Mouse (Mus musculus): Measurements from ENCODE around the gene Stx1a. TPM values are rescaled to one million over a fixed set of nuclear protein-coding genes. Genes with fewer than 3 reads are reported as not detected.
A peak's percentile ranks its signal among the peaks of the same experiment; 100 is the strongest.

Stx1a gene
- polyA plus RNA-seq, 1 experiment from 2014 or later = 132 TPM

- no peak overlapping the region for H3K4me3 ChIP-seq (ENCODE audit: low read depth, low read length)
- no peak for ATAC-seq (ENCODE audit: low read depth)
Observed at GRCm38 (mm10) chr5:135011809-135012613, 11.3 kb upstream of the Stx1a start.

GRCm38 (mm10) chr5:135012671-135013441 lies 10.4 kb upstream of the Stx1a start:
- WGBS = 4% methylated on average over 14 of the region's 16 CpGs
- Histone ChIP-seq H3K4me2 (ENCODE audit: low read depth, low read length) (no peak overlapping the region; the same call in 1 of the 2 replicates), H3K4me1 (ENCODE audit: control insufficient read depth, insufficient read depth, low read length) (peaks cover 8% of the 10 kb centered on the region; the same call in 1 of the 2 replicates), H3K27ac (ENCODE audit: low read depth, low read length) (no peak overlapping the region), H3K36me3 (ENCODE audit: control insufficient read depth, insufficient read depth, low read length) (no peaks in the 10 kb centered on the region), H3K27me3 (ENCODE audit: control insufficient read depth, insufficient read depth, low read length) (no peaks in the 10 kb centered on the region), H3K9ac (replicated peaks; ENCODE audit: low read depth, low read length) (no peak overlapping the region), H3K4me3 (ENCODE audit: low read depth, low read length) (no peak overlapping the region), H3K9me3 (ENCODE audit: control insufficient read depth, low read length) (no peaks in the 10 kb centered on the region)
- ATAC-seq (ENCODE audit: low read depth) = no peak

More at GRCm38 (mm10) chr5:135011809-135012613, 11.3 kb upstream of the Stx1a start:
- Histone ChIP-seq H3K27ac (ENCODE audit: low read depth, low read length) (no peak overlapping the region), H3K9me3 (ENCODE audit: control insufficient read depth, low read length) (no peaks in the 10 kb centered on the region), H3K4me2 (ENCODE audit: low read depth, low read length) (peak overlapping the region; percentile 19; the same call in 1 of the 2 replicates), H3K9ac (replicated peaks; ENCODE audit: low read depth, low read length) (0 out of 2 replicates have a peak overlapping the region, but pooled peaks have one; percentile 2), H3K4me1 (ENCODE audit: control insufficient read depth, insufficient read depth, low read length) (peaks cover 8% of the 10 kb centered on the region; the same call in 1 of the 2 replicates), H3K36me3 (ENCODE audit: control insufficient read depth, insufficient read depth, low read length) (no peaks in the 10 kb centered on the region), H3K27me3 (ENCODE audit: control insufficient read depth, insufficient read depth, low read length) (no peaks in the 10 kb centered on the region)
- 30% methylated on average over 26 of the region's 26 CpGs for WGBS

GRCm38 (mm10) chr5:135015497-135015896 lies 7.8 kb upstream of the Stx1a start:
- H3K27me3 ChIP-seq (ENCODE audit: control insufficient read depth, insufficient read depth, low read length) = no peaks in the 10 kb centered on the region
- no peaks in the 10 kb centered on the region for H3K36me3 ChIP-seq (ENCODE audit: control insufficient read depth, insufficient read depth, low read length)
- no peak overlapping the region for H3K9ac ChIP-seq (replicated peaks; ENCODE audit: low read depth, low read length)
- no peaks in the 10 kb centered on the region for H3K9me3 ChIP-seq (ENCODE audit: control insufficient read depth, low read length)
- ATAC-seq (ENCODE audit: low read depth) = no peak
- no peak overlapping the region for H3K4me2 ChIP-seq (ENCODE audit: low read depth, low read length)
- peaks cover 3% of the 10 kb centered on the region; the same call in 1 of the 2 replicates for H3K4me1 ChIP-seq (ENCODE audit: control insufficient read depth, insufficient read depth, low read length)
- 16% methylated on average over 7 of the region's 7 CpGs for WGBS
- H3K4me3 ChIP-seq (ENCODE audit: low read depth, low read length) = no peak overlapping the region
- no peak overlapping the region for H3K27ac ChIP-seq (ENCODE audit: low read depth, low read length)

- no peak for ATAC-seq (ENCODE audit: low read depth)
- no peak overlapping the region for H3K27ac ChIP-seq (ENCODE audit: low read depth, low read length)
- 57% methylated on average over 4 of the region's 4 CpGs for WGBS
Observed at GRCm38 (mm10) chr5:135016224-135016759, 7.0 kb upstream of the Stx1a start.

GRCm38 (mm10) chr5:135021814-135022213 lies 1.5 kb upstream of the Stx1a start:
- ATAC-seq (ENCODE audit: low read depth) = peak; percentile 59; the same call in 1 of the 2 replicates
- Histone ChIP-seq H3K4me3 (ENCODE audit: low read depth, low read length) (no peak overlapping the region), H3K9ac (replicated peaks; ENCODE audit: low read depth, low read length) (no peak overlapping the region), H3K36me3 (ENCODE audit: control insufficient read depth, insufficient read depth, low read length) (no peaks in the 10 kb centered on the region), H3K4me2 (ENCODE audit: low read depth, low read length) (no peak overlapping the region), H3K4me1 (ENCODE audit: control insufficient read depth, insufficient read depth, low read length) (peaks cover 4% of the 10 kb centered on the region; the same call in 1 of the 2 replicates), H3K27me3 (ENCODE audit: control insufficient read depth, insufficient read depth, low read length) (no peaks in the 10 kb centered on the region), H3K9me3 (ENCODE audit: control insufficient read depth, low read length) (no peaks in the 10 kb centered on the region), H3K27ac (ENCODE audit: low read depth, low read length) (0 out of 2 replicates have a peak overlapping the region, but pooled peaks have one; percentile 12)
- 52% methylated on average over 6 of the region's 6 CpGs for WGBS

More at GRCm38 (mm10) chr5:135016224-135016759, 7.0 kb upstream of the Stx1a start:
- no peaks in the 10 kb centered on the region for H3K4me1 ChIP-seq (ENCODE audit: control insufficient read depth, insufficient read depth, low read length)
- no peak overlapping the region for H3K9ac ChIP-seq (replicated peaks; ENCODE audit: low read depth, low read length)
- H3K9me3 ChIP-seq (ENCODE audit: control insufficient read depth, low read length) = no peaks in the 10 kb centered on the region
- no peaks in the 10 kb centered on the region for H3K27me3 ChIP-seq (ENCODE audit: control insufficient read depth, insufficient read depth, low read length)
- H3K4me3 ChIP-seq (ENCODE audit: low read depth, low read length) = no peak overlapping the region
- H3K36me3 ChIP-seq (ENCODE audit: control insufficient read depth, insufficient read depth, low read length) = no peaks in the 10 kb centered on the region
- no peak overlapping the region for H3K4me2 ChIP-seq (ENCODE audit: low read depth, low read length)

GRCm38 (mm10) chr5:135024665-135025224 lies 1.5 kb downstream of the Stx1a start:
- Histone ChIP-seq H3K4me3 (ENCODE audit: low read depth, low read length) (peak overlapping the region; percentile 66; the same call in 1 of the 2 replicates), H3K4me1 (ENCODE audit: control insufficient read depth, insufficient read depth, low read length) (peaks cover 4% of the 10 kb centered on the region; the same call in 1 of the 2 replicates), H3K9me3 (ENCODE audit: control insufficient read depth, low read length) (no peaks in the 10 kb centered on the region), H3K4me2 (ENCODE audit: low read depth, low read length) (peak overlapping the region; percentile 85; the same call in 1 of the 2 replicates), H3K27ac (ENCODE audit: low read depth, low read length) (no peak overlapping the region), H3K9ac (replicated peaks; ENCODE audit: low read depth, low read length) (no peak overlapping the region), H3K27me3 (ENCODE audit: control insufficient read depth, insufficient read depth, low read length) (no peaks in the 10 kb centered on the region), H3K36me3 (ENCODE audit: control insufficient read depth, insufficient read depth, low read length) (no peaks in the 10 kb centered on the region)
- no peak for ATAC-seq (ENCODE audit: low read depth)
- 63% methylated on average over 11 of the region's 11 CpGs for WGBS

GRCm38 (mm10) chr5:135025899-135026298 lies 2.6 kb downstream of the Stx1a start:
- H3K4me3 ChIP-seq (ENCODE audit: low read depth, low read length) = no peak overlapping the region
- WGBS = 21% methylated on average over 7 of the region's 7 CpGs

GRCm38 (mm10) chr5:135029007-135029854 lies 5.9 kb downstream of the Stx1a start:
- Histone ChIP-seq H3K36me3 (ENCODE audit: control insufficient read depth, insufficient read depth, low read length) (no peaks in the 10 kb centered on the region), H3K4me2 (ENCODE audit: low read depth, low read length) (no peak overlapping the region)

More at GRCm38 (mm10) chr5:135025899-135026298, 2.6 kb downstream of the Stx1a start:
- Histone ChIP-seq H3K4me2 (ENCODE audit: low read depth, low read length) (peak overlapping the region; percentile 0; the same call in 1 of the 2 replicates), H3K4me1 (ENCODE audit: control insufficient read depth, insufficient read depth, low read length) (peaks cover 4% of the 10 kb centered on the region; the same call in 1 of the 2 replicates), H3K27ac (ENCODE audit: low read depth, low read length) (no peak overlapping the region), H3K36me3 (ENCODE audit: control insufficient read depth, insufficient read depth, low read length) (no peaks in the 10 kb centered on the region), H3K27me3 (ENCODE audit: control insufficient read depth, insufficient read depth, low read length) (no peaks in the 10 kb centered on the region), H3K9me3 (ENCODE audit: control insufficient read depth, low read length) (no peaks in the 10 kb centered on the region), H3K9ac (replicated peaks; ENCODE audit: low read depth, low read length) (no peak overlapping the region)
- ATAC-seq (ENCODE audit: low read depth) = no peak

More at GRCm38 (mm10) chr5:135029007-135029854, 5.9 kb downstream of the Stx1a start:
- Histone ChIP-seq H3K27me3 (ENCODE audit: control insufficient read depth, insufficient read depth, low read length) (no peaks in the 10 kb centered on the region), H3K9ac (replicated peaks; ENCODE audit: low read depth, low read length) (no peak overlapping the region), H3K27ac (ENCODE audit: low read depth, low read length) (no peak overlapping the region), H3K4me3 (ENCODE audit: low read depth, low read length) (no peak overlapping the region), H3K4me1 (ENCODE audit: control insufficient read depth, insufficient read depth, low read length) (no peaks in the 10 kb centered on the region; the same call in 1 of the 2 replicates), H3K9me3 (ENCODE audit: control insufficient read depth, low read length) (no peaks in the 10 kb centered on the region)
- WGBS = 61% methylated on average over 18 of the region's 18 CpGs
- no peak for ATAC-seq (ENCODE audit: low read depth)

Measured in neural tube, embryonic 14.5 days (tissue).